Mouse (Mus musculus) stomach, embryonic 15.5 days (tissue): ENCODE measurements around the gene 1700028K03Rik. TPM values are rescaled to one million over a fixed set of nuclear protein-coding genes. Genes with fewer than 3 reads are reported as not detected.

Source experiments
- ATAC-seq: fragments of 200-750 bp; cut with Nextera tagmentation; 2 replicates; pipeline ENCODE4 v1.8.0; 2017; ENCODE audit warnings: low read depth, moderate number of reproducible peaks, moderate TSS enrichment; ENCODE audit not compliant: insufficient read depth, low FRiP score
- H3K27ac ChIP-seq: fragments of 300-500 bp; sonication (generic); 2 replicates; pipeline ENCODE4 v1.5.1; 2015; ENCODE audit warnings: mild to moderate bottlenecking, inconsistent platforms
- H3K27me3 ChIP-seq: fragments of 300-500 bp; sonication (generic); replicated peaks from 2 replicates; pipeline ENCODE4 v1.6.1; 2015; ENCODE audit warnings: inconsistent platforms
- H3K36me3 ChIP-seq: fragments of 300-500 bp; sonication (generic); 2 replicates; pipeline ENCODE4 v1.6.1; 2015; ENCODE audit warnings: inconsistent platforms
- H3K4me1 ChIP-seq: fragments of 300-500 bp; sonication (generic); 2 replicates; pipeline ENCODE4 v1.6.1; 2015; ENCODE audit warnings: inconsistent platforms
- H3K4me2 ChIP-seq: fragments of 300-500 bp; sonication (generic); 2 replicates; pipeline ENCODE4 v1.6.1; 2015; ENCODE audit warnings: mild to moderate bottlenecking, inconsistent platforms
- H3K4me3 ChIP-seq: fragments of 300-500 bp; sonication (generic); replicated peaks from 2 replicates; pipeline ENCODE4 v1.5.1; 2015; ENCODE audit warnings: inconsistent platforms
- H3K9ac ChIP-seq: fragments of 300-500 bp; sonication (generic); 2 replicates; pipeline ENCODE4 v1.6.1; 2015; ENCODE audit warnings: inconsistent platforms
- H3K9me3 ChIP-seq: fragments of 300-500 bp; sonication (generic); 2 replicates; pipeline ENCODE4 v1.6.1; 2016; ENCODE audit warnings: inconsistent platforms
- WGBS: fragments of 180-500 bp; shearing (Covaris S2); methylation state at CpG from one replicate; pipeline ENCODE4 v1.1.7; 2015; 5-methylcytosine and 5-hydroxymethylcytosine counted together
- polyA plus RNA-seq: library from polyadenylated mRNA; unstranded; fragments of >200 nt; fragmentation: Nextera tagmentation; extraction: Ambion mirVana; gene quantifications from 2 replicates; pipeline ENCODE4 v1.2.1, GENCODE M21; 2015

The 1700028K03Rik gene
- polyA plus RNA-seq, 1 experiment from 2014 or later = 0.12 TPM

DNA sequence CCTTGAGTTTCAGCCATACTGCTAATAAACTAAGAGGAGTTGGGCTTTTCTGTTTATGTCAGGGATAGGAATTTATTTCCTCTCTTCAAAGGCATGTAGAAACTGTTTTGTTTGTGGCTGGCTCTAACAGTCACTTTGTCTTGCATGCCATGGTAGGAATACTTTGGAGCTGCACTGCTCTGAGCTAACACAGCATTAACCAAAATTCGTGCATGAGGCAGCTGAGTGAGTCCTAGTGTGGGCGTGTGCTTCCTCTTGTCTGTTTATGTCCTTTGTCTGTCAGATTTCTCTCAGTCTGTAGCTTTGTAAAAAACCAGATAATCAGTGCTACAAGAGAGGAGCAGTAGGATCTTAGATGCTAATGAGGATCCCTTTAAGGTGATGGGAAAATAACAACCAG, 23.2 kb upstream of the 1700028K03Rik start:
- H3K9ac ChIP-seq = no peak overlapping the region
- ATAC-seq = no peak
- no peaks in the 10 kb centered on the region for H3K9me3 ChIP-seq
- no peak overlapping the region for H3K4me3 ChIP-seq
- no peak overlapping the region for H3K27ac ChIP-seq
- no peaks in the 10 kb centered on the region for H3K4me1 ChIP-seq
- no peaks in the 10 kb centered on the region for H3K36me3 ChIP-seq
- H3K4me2 ChIP-seq = no peak overlapping the region
- no peaks in the 10 kb centered on the region for H3K27me3 ChIP-seq
- 44% methylated on average over 2 of the region's 2 CpGs for WGBS

DNA sequence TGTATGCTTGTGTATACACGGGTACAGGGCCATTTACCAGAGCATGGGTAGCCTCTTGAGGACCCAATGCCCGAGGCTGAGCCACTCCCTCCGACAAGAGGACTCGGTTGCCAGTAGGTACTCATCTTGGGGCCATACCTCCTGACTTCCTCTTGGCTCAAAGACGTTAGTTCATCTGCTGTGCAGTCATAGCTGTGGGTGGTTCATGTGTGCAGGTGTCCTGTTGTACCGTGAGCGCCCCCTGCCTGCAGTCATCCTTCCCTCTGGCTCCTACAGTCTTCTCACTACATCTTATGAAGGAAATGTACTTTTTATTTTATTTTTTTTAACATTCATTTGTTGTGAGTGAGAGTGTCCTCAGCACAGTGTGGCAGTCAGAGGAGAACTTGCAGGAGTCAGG, 20.9 kb upstream of the 1700028K03Rik start:
- 46% methylated on average over 7 of the region's 7 CpGs for WGBS

DNA sequence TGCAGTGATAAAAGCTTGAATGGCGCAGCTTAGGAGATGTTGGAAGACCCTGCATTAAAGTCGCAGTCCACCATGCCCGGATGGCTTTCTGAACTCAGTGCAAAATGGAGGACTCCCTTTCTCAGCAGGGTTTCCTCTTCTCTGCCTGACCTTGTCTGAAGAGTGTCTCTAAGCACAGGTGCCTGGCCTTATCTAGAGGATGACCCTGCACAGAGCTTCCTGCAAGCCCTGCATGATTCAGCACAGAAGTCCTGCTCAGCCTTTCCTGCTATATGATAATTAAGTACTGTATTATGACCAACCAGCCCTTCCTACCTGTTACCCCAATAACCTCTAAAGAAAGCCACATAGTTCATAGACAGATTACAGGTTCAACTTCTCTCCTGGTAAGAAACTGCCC, 19.1 kb upstream of the 1700028K03Rik start:
- Histone ChIP-seq H3K27me3 (no peaks in the 10 kb centered on the region), H3K9ac (no peak overlapping the region), H3K4me3 (no peak overlapping the region), H3K27ac (no peak overlapping the region), H3K4me2 (no peak overlapping the region), H3K4me1 (no peaks in the 10 kb centered on the region), H3K9me3 (no peaks in the 10 kb centered on the region), H3K36me3 (no peaks in the 10 kb centered on the region)
- no peak for ATAC-seq
- 87% methylated on average over 3 of the region's 3 CpGs for WGBS

More for the DNA sequence above, 20.9 kb upstream of the 1700028K03Rik start:
- H3K27me3 ChIP-seq = no peaks in the 10 kb centered on the region
- H3K9ac ChIP-seq = no peak overlapping the region
- H3K4me2 ChIP-seq = no peak overlapping the region
- H3K9me3 ChIP-seq = no peaks in the 10 kb centered on the region
- no peaks in the 10 kb centered on the region for H3K4me1 ChIP-seq
- H3K27ac ChIP-seq = no peak overlapping the region
- H3K36me3 ChIP-seq = no peaks in the 10 kb centered on the region
- peak; percentile 43; the same call in 1 of the 2 replicates for ATAC-seq
- no peak overlapping the region for H3K4me3 ChIP-seq

DNA sequence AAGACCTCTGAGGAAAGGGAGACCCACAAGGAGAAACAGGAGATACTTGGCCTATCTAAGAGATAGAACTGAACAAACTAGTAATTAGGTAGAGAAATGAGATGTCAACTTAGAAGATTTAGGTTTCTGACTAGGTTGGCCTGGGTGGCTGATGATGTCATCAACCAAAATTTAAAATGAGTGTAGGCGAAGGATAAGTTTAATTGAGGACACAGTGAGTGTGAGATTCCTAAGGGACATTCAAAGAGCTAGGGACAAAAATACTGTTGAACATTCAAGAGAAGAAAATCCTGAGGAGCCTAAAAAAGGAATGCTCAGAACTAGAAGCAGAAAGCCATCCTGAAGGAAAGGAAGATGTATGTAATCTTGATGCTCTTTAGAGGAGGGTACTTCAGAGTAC, 18.4 kb upstream of the 1700028K03Rik start:
- Histone ChIP-seq H3K4me3 (no peak overlapping the region), H3K36me3 (no peaks in the 10 kb centered on the region), H3K27me3 (no peaks in the 10 kb centered on the region), H3K9ac (no peak overlapping the region), H3K4me2 (no peak overlapping the region), H3K27ac (no peak overlapping the region), H3K9me3 (no peaks in the 10 kb centered on the region), H3K4me1 (no peaks in the 10 kb centered on the region)
- WGBS = 91% methylated on average over 1 of the region's 1 CpGs
- no peak for ATAC-seq

DNA sequence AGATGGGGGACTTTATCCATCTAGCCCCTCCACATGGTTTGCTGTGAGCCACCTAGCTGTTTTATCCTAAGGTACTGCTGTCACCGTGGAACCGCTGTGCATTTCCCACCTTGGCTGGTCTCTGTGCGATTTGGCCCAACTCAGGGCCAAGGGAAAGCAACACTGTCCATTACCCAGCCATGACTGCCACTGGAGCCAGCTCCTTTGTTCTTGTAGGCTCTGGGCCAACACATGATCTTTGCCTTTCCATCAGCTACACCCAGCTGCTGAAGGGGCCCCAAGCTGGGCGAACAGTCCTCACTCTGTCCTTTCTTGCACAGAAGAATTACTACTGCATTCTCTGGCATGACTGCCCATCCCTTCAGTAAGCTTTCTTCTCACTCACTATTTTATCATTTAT, 15.9 kb upstream of the 1700028K03Rik start:
- Histone ChIP-seq H3K27me3 (no peaks in the 10 kb centered on the region), H3K9me3 (no peaks in the 10 kb centered on the region), H3K4me3 (no peak overlapping the region), H3K36me3 (no peaks in the 10 kb centered on the region), H3K27ac (no peak overlapping the region), H3K4me2 (no peak overlapping the region), H3K4me1 (no peaks in the 10 kb centered on the region), H3K9ac (no peak overlapping the region)
- WGBS = 87% methylated on average over 4 of the region's 4 CpGs
- ATAC-seq = no peak

DNA sequence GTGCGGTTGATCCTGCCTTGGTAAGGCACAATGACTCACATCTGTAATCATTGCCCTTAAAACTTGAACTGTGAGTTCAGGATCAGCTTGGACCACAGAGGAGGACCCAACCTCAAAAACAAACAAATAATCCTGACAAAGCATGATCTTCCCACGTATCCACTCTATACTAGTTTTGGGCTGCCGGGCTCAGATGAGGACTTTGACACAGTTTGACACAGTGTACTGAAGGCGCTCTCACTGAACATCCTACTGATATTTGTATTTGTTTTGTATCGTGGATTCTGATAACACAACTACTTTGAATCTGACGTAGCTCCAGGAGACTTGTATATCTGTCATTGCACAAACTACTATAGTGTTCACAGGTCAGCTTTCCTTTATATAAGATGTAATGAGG, 13.1 kb upstream of the 1700028K03Rik start:
- H3K4me1 ChIP-seq = no peaks in the 10 kb centered on the region
- ATAC-seq = no peak
- H3K4me2 ChIP-seq = no peak overlapping the region
- H3K36me3 ChIP-seq = no peaks in the 10 kb centered on the region
- H3K9ac ChIP-seq = no peak overlapping the region
- no peaks in the 10 kb centered on the region for H3K9me3 ChIP-seq
- H3K4me3 ChIP-seq = no peak overlapping the region
- no peak overlapping the region for H3K27ac ChIP-seq
- H3K27me3 ChIP-seq = no peaks in the 10 kb centered on the region
- WGBS = 71% methylated on average over 6 of the region's 6 CpGs

DNA sequence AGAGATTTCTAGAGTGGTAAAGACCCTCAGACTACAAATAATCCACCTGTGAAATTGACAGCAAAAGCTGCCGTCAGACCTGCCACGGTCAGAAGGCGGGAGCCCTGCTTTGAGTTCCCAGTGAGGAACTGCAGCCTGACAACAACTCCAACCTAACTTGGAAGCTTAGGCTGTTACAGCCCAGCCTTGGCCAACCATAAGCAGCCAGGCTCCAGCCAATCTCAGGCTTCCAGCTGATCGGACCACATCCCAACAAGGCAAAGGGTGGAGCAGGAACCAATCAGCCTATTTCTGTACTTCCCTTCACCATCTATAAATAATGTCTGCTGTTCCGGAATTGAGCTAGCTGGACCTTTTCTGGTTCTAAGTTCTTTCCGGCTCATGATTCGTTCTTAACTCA, 12.6 kb upstream of the 1700028K03Rik start:
- Histone ChIP-seq H3K27me3 (no peaks in the 10 kb centered on the region), H3K9me3 (no peaks in the 10 kb centered on the region), H3K9ac (no peak overlapping the region), H3K4me3 (no peak overlapping the region), H3K27ac (no peak overlapping the region), H3K36me3 (no peaks in the 10 kb centered on the region), H3K4me2 (no peak overlapping the region), H3K4me1 (no peaks in the 10 kb centered on the region)
- WGBS = 65% methylated on average over 7 of the region's 7 CpGs
- ATAC-seq = no peak

DNA sequence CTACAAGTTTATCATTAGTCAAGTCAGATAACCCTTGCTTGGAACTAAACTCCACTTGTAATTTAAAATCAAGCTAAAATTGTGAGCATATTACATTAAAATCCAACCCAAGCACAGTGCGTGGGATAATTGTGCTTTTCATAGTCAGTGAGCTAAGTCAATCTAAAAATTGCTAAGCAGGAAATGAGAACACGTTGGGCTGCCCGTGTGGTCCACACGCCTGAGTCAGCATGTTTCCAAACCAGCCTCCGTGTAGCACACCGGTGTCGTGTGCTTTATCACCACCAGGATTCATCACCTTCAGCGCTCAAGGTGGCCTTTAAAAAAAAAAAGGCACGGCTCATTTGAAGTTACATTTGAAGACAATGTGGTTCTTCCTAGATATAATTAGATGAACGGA, 10.2 kb upstream of the 1700028K03Rik start:
- 79% methylated on average over 10 of the region's 10 CpGs for WGBS
- no peaks in the 10 kb centered on the region for H3K27me3 ChIP-seq
- no peak for ATAC-seq

DNA sequence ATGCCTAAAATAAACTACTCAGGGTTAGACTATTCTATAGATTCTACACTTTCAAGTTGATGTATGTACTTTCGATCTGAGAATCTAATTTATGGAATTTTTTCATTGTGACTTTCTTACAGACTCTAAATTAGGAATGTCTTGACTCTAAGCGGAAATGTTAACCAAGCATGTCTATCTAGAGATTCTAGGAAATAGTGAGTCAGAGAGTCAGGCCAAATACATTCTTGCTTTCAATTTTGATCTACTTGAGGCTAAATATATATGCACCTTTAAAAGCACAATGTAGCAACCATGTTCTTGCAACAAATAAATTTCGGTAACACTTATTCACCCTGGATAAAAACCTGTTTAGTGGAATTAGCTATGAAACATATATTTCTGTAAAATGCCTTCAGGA, 5.7 kb upstream of the 1700028K03Rik start:
- ATAC-seq = no peak
- Histone ChIP-seq H3K4me1 (no peaks in the 10 kb centered on the region), H3K4me3 (no peak overlapping the region), H3K27ac (no peak overlapping the region), H3K9me3 (no peaks in the 10 kb centered on the region), H3K4me2 (no peak overlapping the region), H3K36me3 (no peaks in the 10 kb centered on the region), H3K9ac (no peak overlapping the region), H3K27me3 (no peaks in the 10 kb centered on the region)
- WGBS = 87% methylated on average over 3 of the region's 3 CpGs

More for the DNA sequence above, 10.2 kb upstream of the 1700028K03Rik start:
- Histone ChIP-seq H3K27ac (no peak overlapping the region), H3K4me2 (no peak overlapping the region), H3K36me3 (no peaks in the 10 kb centered on the region), H3K4me3 (no peak overlapping the region), H3K9me3 (no peaks in the 10 kb centered on the region), H3K9ac (no peak overlapping the region), H3K4me1 (no peaks in the 10 kb centered on the region)

DNA sequence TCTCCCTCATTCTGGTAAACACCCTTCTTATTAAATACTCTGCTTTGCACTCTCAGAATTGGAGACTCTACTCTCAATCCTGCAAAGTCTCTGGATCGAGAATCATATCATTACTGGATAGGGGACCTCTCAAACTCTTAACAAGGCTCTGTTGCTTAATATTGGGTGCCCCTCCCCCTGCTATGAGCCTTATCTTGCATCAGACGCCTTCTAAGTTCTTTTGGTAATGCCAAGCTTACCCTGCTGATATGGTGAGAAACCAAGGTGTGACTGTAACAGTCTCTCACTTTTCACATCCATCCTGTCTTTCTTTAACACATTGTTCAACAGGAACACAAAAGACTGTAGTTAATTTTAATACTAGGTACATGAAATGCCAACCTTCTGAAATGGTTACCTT, 919 bp upstream of the 1700028K03Rik start:
- H3K9ac ChIP-seq = no peak overlapping the region
- 67% methylated on average over 2 of the region's 2 CpGs for WGBS
- H3K27me3 ChIP-seq = no peaks in the 10 kb centered on the region
- no peaks in the 10 kb centered on the region for H3K36me3 ChIP-seq
- H3K4me3 ChIP-seq = no peak overlapping the region
- no peak overlapping the region for H3K27ac ChIP-seq
- no peak for ATAC-seq
- H3K4me2 ChIP-seq = no peak overlapping the region
- H3K9me3 ChIP-seq = no peaks in the 10 kb centered on the region
- no peaks in the 10 kb centered on the region for H3K4me1 ChIP-seq

DNA sequence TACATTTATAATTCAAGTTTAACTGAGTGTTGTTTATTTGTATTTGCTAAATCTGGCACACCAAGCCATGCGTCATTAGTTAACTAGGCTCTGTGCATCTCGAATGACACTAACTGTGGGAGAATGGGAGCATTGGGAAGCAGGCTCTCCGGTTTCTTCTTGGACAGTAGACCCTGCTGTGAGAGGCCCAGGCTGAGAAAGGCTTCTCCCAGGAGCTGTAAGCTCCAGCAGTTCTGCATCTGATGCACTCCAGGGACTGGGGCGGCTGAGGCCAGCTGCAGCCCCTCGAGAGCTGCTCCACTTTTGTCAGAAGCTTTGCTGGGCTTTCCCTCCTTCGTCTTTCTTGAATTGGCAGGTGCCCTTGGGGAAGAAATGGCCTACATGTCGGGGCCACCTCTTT, 7.2 kb downstream of the 1700028K03Rik start:
- no peak overlapping the region for H3K9ac ChIP-seq
- no peaks in the 10 kb centered on the region for H3K36me3 ChIP-seq
- H3K27me3 ChIP-seq = no peaks in the 10 kb centered on the region
- H3K9me3 ChIP-seq = no peaks in the 10 kb centered on the region
- no peaks in the 10 kb centered on the region for H3K4me1 ChIP-seq
- no peak overlapping the region for H3K27ac ChIP-seq
- ATAC-seq = no peak
- H3K4me2 ChIP-seq = no peak overlapping the region
- WGBS = 42% methylated on average over 7 of the region's 7 CpGs
- H3K4me3 ChIP-seq = no peak overlapping the region

DNA sequence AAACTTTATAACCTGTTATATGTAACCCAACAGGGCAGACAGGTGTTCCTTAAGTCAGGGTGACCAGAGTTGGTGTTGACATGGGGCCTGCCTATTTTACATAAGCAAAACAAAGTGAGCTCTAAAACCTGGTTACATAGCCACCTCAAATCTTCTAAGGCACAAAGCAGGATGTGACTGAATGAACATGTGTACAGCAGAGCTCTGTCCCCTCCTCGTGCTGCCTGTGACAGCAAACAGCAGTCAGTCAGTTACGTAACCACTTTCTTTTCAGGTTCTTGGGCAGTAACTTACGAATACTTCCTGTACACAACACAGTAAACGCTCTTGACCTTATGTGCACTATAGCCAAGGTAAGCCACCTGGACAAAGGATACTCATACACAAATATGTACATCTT, 11.4 kb downstream of the 1700028K03Rik start:
- Histone ChIP-seq H3K4me2 (no peak overlapping the region), H3K27me3 (no peaks in the 10 kb centered on the region), H3K27ac (no peak overlapping the region), H3K4me3 (no peak overlapping the region), H3K36me3 (0 out of 2 replicates have a peak, but pooled peaks cover 5% of the 10 kb centered on the region), H3K9me3 (no peaks in the 10 kb centered on the region), H3K9ac (no peak overlapping the region), H3K4me1 (no peaks in the 10 kb centered on the region)
- 71% methylated on average over 4 of the region's 4 CpGs for WGBS
- no peak for ATAC-seq

DNA sequence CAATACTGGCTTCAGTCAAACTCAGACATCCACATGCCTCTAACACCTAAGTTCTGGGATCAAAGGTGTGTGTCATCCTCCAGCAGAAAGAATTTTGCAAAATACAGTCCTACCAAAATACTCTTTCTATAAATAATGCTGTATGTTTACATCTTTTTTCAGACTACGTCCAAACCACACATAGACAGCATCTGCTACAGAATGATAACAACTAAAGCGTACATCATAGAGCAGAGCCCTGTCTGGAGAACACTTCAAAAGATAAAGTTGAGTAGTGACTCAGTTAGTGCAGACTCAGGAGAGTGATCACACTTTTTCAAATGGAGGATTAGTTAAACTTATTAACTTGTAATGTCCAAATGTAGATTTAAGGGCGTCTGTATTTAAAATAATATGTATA, 13.4 kb downstream of the 1700028K03Rik start:
- Histone ChIP-seq H3K4me1 (no peaks in the 10 kb centered on the region), H3K9me3 (no peaks in the 10 kb centered on the region), H3K4me3 (no peak overlapping the region), H3K9ac (no peak overlapping the region), H3K36me3 (0 out of 2 replicates have a peak, but pooled peaks cover 5% of the 10 kb centered on the region), H3K27ac (no peak overlapping the region), H3K27me3 (no peaks in the 10 kb centered on the region), H3K4me2 (no peak overlapping the region)
- WGBS = 76% methylated on average over 3 of the region's 3 CpGs
- ATAC-seq = peak; percentile 87; the same call in 1 of the 2 replicates
